Mouse (Mus musculus) megakaryocyte, embryonic 14.5 days (primary cell): Measurements from ENCODE around the gene Sez6l.

Experiments
- FLI1 ChIP-seq: IDR thresholded peaks from 2 replicates; pipeline ENCODE4 v1.6.1; 2012; ENCODE audit warnings: low read length, inconsistent platforms, mixed read lengths
- GATA1 ChIP-seq: IDR thresholded peaks from 3 replicates; pipeline ENCODE4 v1.6.1; 2012; ENCODE audit warnings: mixed read lengths, low read length, inconsistent platforms, borderline replicate concordance

DNA sequence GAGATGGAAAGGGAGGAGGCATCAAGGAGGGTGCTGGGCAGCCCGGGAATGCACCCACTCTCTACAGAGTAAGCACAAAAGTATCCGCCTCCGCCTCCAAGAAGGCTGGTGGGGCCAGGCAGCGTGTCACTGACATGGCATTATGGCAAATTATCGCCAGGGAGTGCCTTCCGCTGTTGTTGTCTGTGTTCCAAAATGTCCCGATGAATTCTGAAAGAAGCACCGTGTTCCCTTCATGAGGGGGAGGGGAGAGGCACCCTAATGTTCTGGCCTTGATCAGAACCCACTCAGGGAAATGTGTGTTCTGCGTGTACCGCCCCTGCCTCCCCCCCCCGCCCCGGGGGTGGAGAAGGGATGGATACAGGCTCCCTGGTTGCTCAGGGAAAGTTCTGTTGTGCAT is 41.1 kb downstream of the Sez6l start:
- TF ChIP-seq GATA1 (no peak), FLI1 (no peak)
